Mouse (Mus musculus) small intestine, adult 2 months (tissue): ENCODE results near the gene Gm45837. TPM values are rescaled to one million over a fixed set of nuclear protein-coding genes. Genes with fewer than 3 reads are reported as not detected.
"Not testable (repeated sequence)": the region's sequence is repeated elsewhere in the genome, so short reads cannot be mapped to it uniquely, and the experiment has no call there.

Source experiments
- H3K27ac ChIP-seq: fragments of 200-500 bp; 2 replicates; pipeline ENCODE4 v1.5.1; 2012; ENCODE audit warnings: low read depth, low read length, control low read depth, inconsistent platforms; ENCODE audit not compliant: insufficient read depth
- H3K27me3 ChIP-seq: fragments of 200-500 bp; 2 replicates; pipeline ENCODE4 v1.6.1; 2012; ENCODE audit warnings: mild to moderate bottlenecking, moderate library complexity, low read length, inconsistent platforms; ENCODE audit not compliant: control insufficient read depth, insufficient read depth
- H3K36me3 ChIP-seq: fragments of 200-500 bp; 2 replicates; pipeline ENCODE4 v1.6.1; 2012; ENCODE audit warnings: mild to moderate bottlenecking, low read length, control low read depth, inconsistent platforms; ENCODE audit not compliant: control insufficient read depth, insufficient read depth
- H3K4me1 ChIP-seq: fragments of 200-500 bp; 2 replicates; pipeline ENCODE4 v1.6.1; 2012; ENCODE audit warnings: low read length, inconsistent platforms, mixed read lengths; ENCODE audit not compliant: control insufficient read depth, insufficient read depth, insufficient read length
- H3K4me3 ChIP-seq: fragments of 200-500 bp; 2 replicates; pipeline ENCODE4 v1.5.1; 2012; ENCODE audit warnings: low read depth, mild to moderate bottlenecking, control low read depth, inconsistent platforms, low read length, moderate library complexity
- CTCF ChIP-seq: fragments of 200-500 bp; IDR thresholded peaks from 2 replicates; pipeline ENCODE4 v1.5.1; 2012; ENCODE audit warnings: low read depth, mild to moderate bottlenecking, control low read depth, inconsistent platforms, low read length, moderate library complexity, mixed read lengths; ENCODE audit not compliant: insufficient replicate concordance, insufficient read length; ENCODE audit errors: extremely low read depth
- POLR2A ChIP-seq: fragments of 200-500 bp; IDR thresholded peaks from 2 replicates; pipeline ENCODE4 v1.6.1; 2012; ENCODE audit warnings: low read depth, mild to moderate bottlenecking, control low read depth, inconsistent platforms, low read length, moderate library complexity
- WGBS: fragments of 180-500 bp; shearing (Covaris S2); methylation state at CpG from one replicate; pipeline ENCODE4 v1.1.7; 2018; 5-methylcytosine and 5-hydroxymethylcytosine counted together
- polyA plus RNA-seq: library from polyadenylated mRNA; depleted of rRNA; stranded (reverse); fragments of >200 nt; gene quantifications from 2 replicates; pipeline ENCODE4 v1.2.3, GENCODE M21; 2012; rRNA removed

Gm45837 gene
- polyA plus RNA-seq, 1 experiment, result 0.51 TPM

- Histone ChIP-seq H3K27ac (no peak overlapping the region), H3K27me3 (no peaks in the 10 kb centered on the region), H3K4me3 (no peak overlapping the region), H3K4me1 (no peaks in the 10 kb centered on the region), H3K36me3 (no peaks in the 10 kb centered on the region)
- WGBS, result 30% methylated on average over 1 of the region's 1 CpGs
- TF ChIP-seq CTCF, result no peak
- no peak for TF ChIP-seq POLR2A
Measured at GRCm38 (mm10) chr7:101557391-101557790, 146.7 kb downstream of the Gm45837 start.

DNA sequence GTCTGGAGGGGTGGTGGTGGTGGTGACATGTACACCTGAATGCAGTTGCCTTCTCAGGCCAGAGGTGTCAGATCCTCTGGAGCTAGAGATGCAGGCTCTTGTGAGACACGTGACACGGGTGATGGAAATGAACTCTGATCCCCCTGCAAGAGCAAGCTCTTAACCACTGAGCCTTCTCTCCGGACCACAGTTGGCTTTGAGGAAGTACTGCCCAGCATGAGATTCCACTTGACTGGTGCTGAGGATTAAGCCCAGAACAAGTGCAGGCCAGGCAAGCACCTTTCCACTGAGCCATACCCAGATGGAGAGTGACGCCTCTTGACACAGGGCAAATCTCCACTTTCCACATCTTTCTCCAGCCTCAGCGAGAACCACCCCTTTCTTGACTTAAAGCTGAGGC lies 148.7 kb downstream of the Gm45837 start:
- H3K27me3 ChIP-seq, H3K4me3 ChIP-seq, H3K36me3 ChIP-seq, H3K4me1 ChIP-seq, H3K27ac ChIP-seq: not testable (repeated sequence)
- 68% methylated on average over 5 of the region's 5 CpGs for WGBS

Other genes starting within 250 kb of the Gm45837 start
- 8.1 and 11.0 TPM in 2 replicates for gene Atg16l2, start 108.6 kb upstream of the Gm45837 start, polyA plus RNA-seq
- gene Stard10, start 93.8 kb upstream of the Gm45837 start, polyA plus RNA-seq, result 148 and 264 TPM in 2 replicates
- gene Arap1, start 62.8 kb upstream of the Gm45837 start, polyA plus RNA-seq, result 45.7 and 61.7 TPM in 2 replicates
- 11.4 and 17.6 TPM in 2 replicates for gene Pde2a, start 10.8 kb downstream of the Gm45837 start, polyA plus RNA-seq
- 2.5 and 4.1 TPM in 2 replicates for gene Art2b, start 174.7 kb downstream of the Gm45837 start, polyA plus RNA-seq